Mouse (Mus musculus): ENCODE data around the gene Fam243. TPM values are rescaled to one million over a fixed set of nuclear protein-coding genes. Genes with fewer than 3 reads are reported as not detected.

Gene Fam243
- polyA plus RNA-seq, 1 experiment = not detected

- Histone ChIP-seq H3K4me2 (ENCODE audit: low read depth) (no peak overlapping the region), H3K27me3 (ENCODE audit: control insufficient read depth, insufficient read depth, insufficient read length) (no peaks in the 10 kb centered on the region), H3K79me2 (ENCODE audit: control insufficient read depth, insufficient read depth) (no peaks in the 10 kb centered on the region), H3ac (ENCODE audit: control insufficient read depth, insufficient read length) (no peak overlapping the region), H3K36me3 (ENCODE audit: control insufficient read depth, insufficient read depth) (no peaks in the 10 kb centered on the region), H3K4me3 (no peak overlapping the region)
- TF ChIP-seq POLR2A (IDR thresholded peaks at IDR 0.05; ENCODE audit: insufficient read length, low read depth) (no peak), MAX (IDR thresholded peaks at IDR 0.05; ENCODE audit: low read depth) (no peak), REST (IDR thresholded peaks at IDR 0.05; ENCODE audit: insufficient read depth, insufficient read length) (no peak), CEBPB (IDR thresholded peaks at IDR 0.05; ENCODE audit: insufficient read depth, poor library complexity, severe bottlenecking) (no peak)
Measured at GRCm38 (mm10) chr16:92316049-92316738, 5.0 kb downstream of the Fam243 start.

GRCm38 (mm10) chr16:92313953-92314741, 7.1 kb downstream of the Fam243 start:
- Histone ChIP-seq H3ac (ENCODE audit: control insufficient read depth, insufficient read length) (no peak overlapping the region), H3K4me3 (no peak overlapping the region), H3K4me2 (ENCODE audit: low read depth) (no peak overlapping the region), H3K79me2 (ENCODE audit: control insufficient read depth, insufficient read depth) (no peaks in the 10 kb centered on the region), H3K27me3 (ENCODE audit: control insufficient read depth, insufficient read depth, insufficient read length) (no peaks in the 10 kb centered on the region), H3K36me3 (ENCODE audit: control insufficient read depth, insufficient read depth) (no peaks in the 10 kb centered on the region)
- TF ChIP-seq TCF12 (IDR thresholded peaks at IDR 0.05; ENCODE audit: insufficient read depth, poor library complexity, severe bottlenecking) = no peak
- no peak for TF ChIP-seq POLR2AphosphoS2 (IDR thresholded peaks at IDR 0.05; ENCODE audit: insufficient read length, low read depth)
- TF ChIP-seq E2F4 (IDR thresholded peaks at IDR 0.05; ENCODE audit: insufficient read depth) = no peak
- TF ChIP-seq TCF3 (IDR thresholded peaks at IDR 0.05; ENCODE audit: insufficient read length, low read depth) = no peak
- TF ChIP-seq MAX (IDR thresholded peaks at IDR 0.05; ENCODE audit: low read depth) = no peak
- TF ChIP-seq MYOD1 (IDR thresholded peaks at IDR 0.05; ENCODE audit: control insufficient read depth in 1 of 3, insufficient read length in 2 of 3, low read depth in 2 of 3) = no peak
- no peak for TF ChIP-seq USF1 (IDR thresholded peaks at IDR 0.05; ENCODE audit: low read depth)
- TF ChIP-seq CEBPB (IDR thresholded peaks at IDR 0.05; ENCODE audit: insufficient read depth, poor library complexity, severe bottlenecking) = no peak
- TF ChIP-seq POLR2A (IDR thresholded peaks at IDR 0.05; ENCODE audit: insufficient read length, low read depth) = no peak
- TF ChIP-seq REST (IDR thresholded peaks at IDR 0.05; ENCODE audit: insufficient read depth, insufficient read length) = no peak
- TF ChIP-seq SRF (IDR thresholded peaks at IDR 0.05; ENCODE audit: control insufficient read depth, insufficient read length, low read depth) = no peak
- no peak for TF ChIP-seq MYOG (IDR thresholded peaks at IDR 0.05; ENCODE audit: control insufficient read depth in 1 of 3, insufficient read depth in 1 of 3, insufficient read length in 2 of 3, low read depth in 2 of 3)

- Histone ChIP-seq H3K4me3 (no peak overlapping the region), H3K36me3 (ENCODE audit: control insufficient read depth, insufficient read depth) (peaks cover 7% of the 10 kb centered on the region), H3ac (ENCODE audit: control insufficient read depth, insufficient read length) (no peak overlapping the region), H3K4me2 (ENCODE audit: low read depth) (no peak overlapping the region), H3K27me3 (ENCODE audit: control insufficient read depth, insufficient read depth, insufficient read length) (no peaks in the 10 kb centered on the region), H3K79me2 (ENCODE audit: control insufficient read depth, insufficient read depth) (no peaks in the 10 kb centered on the region)
- TF ChIP-seq SRF (IDR thresholded peaks at IDR 0.05; ENCODE audit: control insufficient read depth, insufficient read length, low read depth) (no peak), MYOG (IDR thresholded peaks at IDR 0.05; ENCODE audit: control insufficient read depth in 1 of 3, insufficient read depth in 1 of 3, insufficient read length in 2 of 3, low read depth in 2 of 3) (peak in 1 of 3 experiments; percentile 3), POLR2AphosphoS2 (IDR thresholded peaks at IDR 0.05; ENCODE audit: insufficient read length, low read depth) (no peak)
Measured at GRCm38 (mm10) chr16:92309126-92309525, 12.1 kb downstream of the Fam243 start.

- H3K27me3 ChIP-seq (ENCODE audit: control insufficient read depth, insufficient read depth, insufficient read length) = no peaks in the 10 kb centered on the region
- H3ac ChIP-seq (ENCODE audit: control insufficient read depth, insufficient read length) = no peak overlapping the region
- no peaks in the 10 kb centered on the region for H3K79me2 ChIP-seq (ENCODE audit: control insufficient read depth, insufficient read depth)
- H3K4me2 ChIP-seq (ENCODE audit: low read depth) = no peak overlapping the region
- TF ChIP-seq MYOD1 (IDR thresholded peaks at IDR 0.05; ENCODE audit: control insufficient read depth in 1 of 3, insufficient read length in 2 of 3, low read depth in 2 of 3) = no peak
- no peak for TF ChIP-seq MYOG (IDR thresholded peaks at IDR 0.05; ENCODE audit: control insufficient read depth in 1 of 3, insufficient read depth in 1 of 3, insufficient read length in 2 of 3, low read depth in 2 of 3)
- no peak for TF ChIP-seq E2F4 (IDR thresholded peaks at IDR 0.05; ENCODE audit: insufficient read depth)
- no peak for TF ChIP-seq POLR2A (IDR thresholded peaks at IDR 0.05; ENCODE audit: insufficient read length, low read depth)
- TF ChIP-seq REST (IDR thresholded peaks at IDR 0.05; ENCODE audit: insufficient read depth, insufficient read length) = no peak
- no peak for TF ChIP-seq MAX (IDR thresholded peaks at IDR 0.05; ENCODE audit: low read depth)
- no peak for TF ChIP-seq USF1 (IDR thresholded peaks at IDR 0.05; ENCODE audit: low read depth)
- TF ChIP-seq POLR2AphosphoS2 (IDR thresholded peaks at IDR 0.05; ENCODE audit: insufficient read length, low read depth) = no peak
- TF ChIP-seq TCF3 (IDR thresholded peaks at IDR 0.05; ENCODE audit: insufficient read length, low read depth) = no peak
- peaks cover 7% of the 10 kb centered on the region for H3K36me3 ChIP-seq (ENCODE audit: control insufficient read depth, insufficient read depth)
- no peak overlapping the region for H3K4me3 ChIP-seq
Measured at GRCm38 (mm10) chr16:92307947-92308346, 13.3 kb downstream of the Fam243 start.

GRCm38 (mm10) chr16:92305519-92305918, 15.7 kb downstream of the Fam243 start:
- no peak overlapping the region for H3K4me2 ChIP-seq (ENCODE audit: low read depth)
- H3ac ChIP-seq (ENCODE audit: control insufficient read depth, insufficient read length) = no peak overlapping the region
- peaks cover 7% of the 10 kb centered on the region for H3K36me3 ChIP-seq (ENCODE audit: control insufficient read depth, insufficient read depth)
- H3K27me3 ChIP-seq (ENCODE audit: control insufficient read depth, insufficient read depth, insufficient read length) = no peaks in the 10 kb centered on the region
- H3K79me2 ChIP-seq (ENCODE audit: control insufficient read depth, insufficient read depth) = no peaks in the 10 kb centered on the region
- TF ChIP-seq REST (IDR thresholded peaks at IDR 0.05; ENCODE audit: insufficient read depth, insufficient read length) = no peak
- TF ChIP-seq USF1 (IDR thresholded peaks at IDR 0.05; ENCODE audit: low read depth) = no peak
- no peak for TF ChIP-seq POLR2A (IDR thresholded peaks at IDR 0.05; ENCODE audit: insufficient read length, low read depth)
- no peak for TF ChIP-seq MYOD1 (IDR thresholded peaks at IDR 0.05; ENCODE audit: control insufficient read depth in 1 of 3, insufficient read length in 2 of 3, low read depth in 2 of 3)
- no peak for TF ChIP-seq TCF12 (IDR thresholded peaks at IDR 0.05; ENCODE audit: insufficient read depth, poor library complexity, severe bottlenecking)
- TF ChIP-seq MYOG (IDR thresholded peaks at IDR 0.05; ENCODE audit: control insufficient read depth in 1 of 3, insufficient read depth in 1 of 3, insufficient read length in 2 of 3, low read depth in 2 of 3) = no peak
- no peak for TF ChIP-seq POLR2AphosphoS2 (IDR thresholded peaks at IDR 0.05; ENCODE audit: insufficient read length, low read depth)
- no peak for TF ChIP-seq MAX (IDR thresholded peaks at IDR 0.05; ENCODE audit: low read depth)
- no peak for TF ChIP-seq E2F4 (IDR thresholded peaks at IDR 0.05; ENCODE audit: insufficient read depth)
- no peak for TF ChIP-seq CEBPB (IDR thresholded peaks at IDR 0.05; ENCODE audit: insufficient read depth, poor library complexity, severe bottlenecking)
- TF ChIP-seq TCF3 (IDR thresholded peaks at IDR 0.05; ENCODE audit: insufficient read length, low read depth) = no peak
- TF ChIP-seq SRF (IDR thresholded peaks at IDR 0.05; ENCODE audit: control insufficient read depth, insufficient read length, low read depth) = no peak
- no peak overlapping the region for H3K4me3 ChIP-seq

Data from myocyte (in vitro differentiated cells).